Mouse (Mus musculus) olfactory bulb, adult 2 months (tissue): Measurements from ENCODE around the gene Tmem17. TPM values are rescaled to one million over a fixed set of nuclear protein-coding genes. Genes with fewer than 3 reads are reported as not detected.

ENCODE experiments used
- H3K27ac ChIP-seq: fragments of 200-500 bp; 2 replicates; pipeline ENCODE4 v1.5.1; 2012; ENCODE audit warnings: low read depth, low read length; ENCODE audit not compliant: insufficient read depth
- H3K4me1 ChIP-seq: fragments of 200-500 bp; 2 replicates; pipeline ENCODE4 v1.6.1; 2012; ENCODE audit warnings: low read length; ENCODE audit not compliant: control insufficient read depth, insufficient read depth
- H3K4me3 ChIP-seq: fragments of 200-500 bp; 2 replicates; pipeline ENCODE4 v1.5.1; 2012; ENCODE audit warnings: mild to moderate bottlenecking, low read depth, low read length, moderate library complexity; ENCODE audit not compliant: insufficient read depth
- CTCF ChIP-seq: fragments of 200-500 bp; IDR thresholded peaks from 2 replicates; pipeline ENCODE4 v1.5.1; 2012; ENCODE audit warnings: low read depth, mild to moderate bottlenecking, low read length, moderate library complexity; ENCODE audit not compliant: insufficient read depth
- POLR2A ChIP-seq: fragments of 200-500 bp; IDR thresholded peaks from 2 replicates; pipeline ENCODE4 v1.6.1; 2012; ENCODE audit warnings: mild to moderate bottlenecking, low read depth, low read length, moderate library complexity; ENCODE audit not compliant: insufficient read depth
- WGBS: fragments of 180-500 bp; shearing (Covaris S2); methylation state at CpG from one replicate; pipeline ENCODE4 v1.1.7; 2018; 5-methylcytosine and 5-hydroxymethylcytosine counted together
- polyA plus RNA-seq: library from polyadenylated mRNA; stranded (reverse); fragments of >200 nt; gene quantifications from 2 replicates; pipeline ENCODE4 v1.2.4, GENCODE M21; 2012; ENCODE audit warnings: low replicate concordance; ENCODE audit not compliant: missing spikeins, insufficient read depth, insufficient read length

Gene Tmem17
- not detected in 2 replicates for polyA plus RNA-seq

DNA sequence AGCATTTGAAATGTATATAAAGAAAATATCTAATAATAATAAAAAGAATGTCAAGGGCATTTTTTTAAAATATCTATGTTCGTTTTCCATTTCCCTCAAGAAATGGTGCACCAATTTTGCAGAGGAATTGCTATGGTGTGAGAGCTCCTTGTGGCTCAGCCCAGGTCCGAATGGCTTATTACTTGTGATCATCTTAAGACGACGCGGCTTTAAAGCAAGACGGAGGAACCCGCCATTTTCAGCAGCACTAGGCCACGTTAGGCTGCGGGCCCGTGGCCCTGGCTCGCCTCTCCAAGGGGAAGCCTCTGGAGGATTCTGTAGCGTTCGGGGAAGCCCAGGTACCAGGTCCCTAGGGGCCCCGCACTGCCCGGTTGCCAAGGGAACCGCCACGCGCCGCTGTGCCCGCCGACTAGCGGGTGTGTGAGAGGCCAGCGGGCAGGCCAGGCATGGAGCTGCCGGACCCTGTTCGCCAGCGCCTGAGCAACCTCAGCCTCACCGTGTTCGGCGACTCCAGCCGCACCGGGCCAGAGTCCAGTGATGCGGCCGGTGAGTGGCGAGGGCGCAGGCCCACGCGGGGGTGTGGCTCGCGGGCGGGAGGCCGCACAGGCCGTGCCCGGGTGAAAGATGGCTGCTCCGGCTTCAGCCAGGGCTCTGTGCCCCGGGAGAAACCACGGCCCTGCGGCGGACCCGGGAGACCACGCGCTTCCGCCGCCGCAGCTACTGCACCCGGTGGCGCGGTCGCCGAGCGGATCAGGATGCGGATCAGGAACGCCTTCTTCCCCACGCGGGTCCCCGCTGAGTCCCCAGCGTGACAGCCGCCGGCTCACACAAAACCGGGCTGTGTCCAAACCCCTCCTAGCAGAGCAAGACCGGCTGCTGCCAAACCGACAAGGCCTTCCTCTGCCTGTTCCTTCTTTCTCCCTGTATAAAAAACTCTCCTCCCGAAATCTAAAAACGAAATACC lies at the start of gene Tmem17:
Gene Tmem17 (plus strand): TSS at position 51 of the 964 bp plus-strand sequence.
- WGBS: under 1% methylated on average over 73 of the region's 73 CpGs
- Histone ChIP-seq H3K4me1 (no peaks in the 10 kb centered on the region), H3K27ac (peak within 1 kb of the TSS; percentile 97), H3K4me3 (peak within 1 kb of the TSS; percentile 74)
- TF ChIP-seq CTCF (no peak), POLR2A (peak; percentile 30; the same call in 1 of the 2 replicates)

DNA sequence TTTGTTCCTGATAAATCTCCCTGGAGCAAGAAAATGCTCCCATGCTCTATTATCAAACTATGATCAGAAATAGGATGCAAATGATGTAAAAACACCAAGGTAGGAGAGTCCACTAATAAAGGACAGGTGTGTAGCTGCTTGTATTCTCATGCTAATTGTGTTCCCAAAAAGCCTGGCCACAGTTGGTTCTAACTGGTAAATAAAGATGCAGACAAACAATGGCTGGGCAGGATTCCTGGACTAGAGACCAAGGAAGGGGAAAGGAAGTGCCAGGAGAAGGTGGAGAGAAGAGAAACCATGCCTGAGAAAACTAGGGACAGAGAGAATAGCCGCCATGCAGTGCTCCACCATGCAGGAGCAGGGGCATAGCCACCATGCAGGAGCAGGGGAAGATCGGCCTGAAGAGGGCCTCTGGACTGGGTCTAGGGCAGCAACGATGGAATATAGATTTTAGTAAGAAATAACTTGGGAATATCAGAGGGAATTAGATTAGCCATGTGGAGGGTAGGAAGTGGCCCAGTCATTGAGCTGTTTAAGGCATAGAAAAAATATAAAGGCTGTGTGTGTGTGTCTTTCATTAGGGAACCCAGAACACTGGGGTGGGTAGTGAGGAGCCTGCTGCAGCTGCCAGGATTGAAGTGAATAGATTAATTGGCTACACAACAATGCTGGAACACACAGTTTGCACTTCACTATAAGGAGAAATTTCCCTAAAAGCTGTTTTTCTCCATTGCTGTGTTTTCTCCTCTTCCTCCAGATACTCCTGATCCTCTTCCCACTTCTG lies 31.9 kb upstream of the Tmem17 start:
- WGBS: 65% methylated on average over 3 of the region's 3 CpGs
- Histone ChIP-seq H3K4me1 (no peaks in the 10 kb centered on the region), H3K4me3 (no peak overlapping the region), H3K27ac (no peak overlapping the region)
- TF ChIP-seq POLR2A: no peak
- no peak for TF ChIP-seq CTCF

DNA sequence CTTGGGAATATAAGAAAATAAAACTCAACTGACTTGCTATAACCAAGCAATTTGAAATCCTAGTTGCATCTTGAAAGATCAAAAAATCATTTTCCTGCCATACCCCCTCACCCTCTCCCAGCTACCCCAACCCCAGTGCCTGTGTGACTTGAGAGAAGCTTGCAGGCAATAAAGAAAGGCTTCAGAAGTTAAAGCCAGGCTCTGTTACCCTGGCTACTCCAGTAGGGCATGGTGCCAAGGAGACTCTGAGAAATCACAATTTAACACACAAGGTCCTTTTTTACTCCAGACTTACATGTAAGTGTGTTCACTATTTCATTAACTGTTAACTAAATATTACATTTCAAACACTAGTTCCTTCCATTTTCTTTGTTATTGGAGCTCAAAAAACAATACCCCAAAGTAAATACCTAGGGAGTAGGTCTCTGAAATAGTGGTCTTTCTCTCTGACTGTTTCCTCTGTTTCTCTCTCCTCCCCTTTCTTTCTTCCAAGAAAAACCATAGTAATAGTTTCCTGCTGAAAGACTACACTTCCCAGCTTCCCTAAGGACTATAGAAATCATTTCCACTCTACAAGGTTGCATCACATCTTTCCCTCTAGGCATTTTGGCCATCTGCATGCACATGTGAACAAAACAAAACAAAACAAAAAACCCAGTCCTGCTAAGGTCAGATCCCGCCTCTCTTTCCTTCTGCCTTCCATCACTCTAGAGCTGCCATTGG lies 30.1 kb upstream of the Tmem17 start:
- no peak for TF ChIP-seq CTCF
- TF ChIP-seq POLR2A: no peak
- WGBS: 97% methylated on average over 1 of the region's 1 CpGs
- Histone ChIP-seq H3K4me1 (no peaks in the 10 kb centered on the region), H3K27ac (no peak overlapping the region), H3K4me3 (no peak overlapping the region)

DNA sequence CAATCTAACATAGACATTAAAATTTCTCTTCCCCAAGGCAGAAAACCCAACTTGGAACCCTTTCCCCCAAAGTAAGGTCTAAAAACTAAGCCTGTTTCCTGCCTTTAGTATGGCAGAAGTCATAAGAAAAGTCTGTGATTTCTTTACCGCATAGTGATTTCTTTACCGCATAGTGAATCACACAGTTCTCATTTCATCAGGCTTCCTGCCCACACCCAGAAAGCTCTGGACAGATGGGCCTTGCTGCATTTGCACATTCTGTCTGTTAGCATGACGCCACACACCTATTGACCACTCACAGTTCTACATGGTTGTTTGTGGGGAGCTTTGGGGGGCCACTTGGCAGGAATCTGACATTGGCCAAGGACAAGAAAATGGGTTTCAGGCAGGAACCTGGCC lies 29.5 kb upstream of the Tmem17 start:
- no peak for TF ChIP-seq CTCF
- TF ChIP-seq POLR2A: no peak
- Histone ChIP-seq H3K4me3 (no peak overlapping the region), H3K27ac (no peak overlapping the region), H3K4me1 (no peaks in the 10 kb centered on the region)
- WGBS: 93% methylated on average over 3 of the region's 3 CpGs

DNA sequence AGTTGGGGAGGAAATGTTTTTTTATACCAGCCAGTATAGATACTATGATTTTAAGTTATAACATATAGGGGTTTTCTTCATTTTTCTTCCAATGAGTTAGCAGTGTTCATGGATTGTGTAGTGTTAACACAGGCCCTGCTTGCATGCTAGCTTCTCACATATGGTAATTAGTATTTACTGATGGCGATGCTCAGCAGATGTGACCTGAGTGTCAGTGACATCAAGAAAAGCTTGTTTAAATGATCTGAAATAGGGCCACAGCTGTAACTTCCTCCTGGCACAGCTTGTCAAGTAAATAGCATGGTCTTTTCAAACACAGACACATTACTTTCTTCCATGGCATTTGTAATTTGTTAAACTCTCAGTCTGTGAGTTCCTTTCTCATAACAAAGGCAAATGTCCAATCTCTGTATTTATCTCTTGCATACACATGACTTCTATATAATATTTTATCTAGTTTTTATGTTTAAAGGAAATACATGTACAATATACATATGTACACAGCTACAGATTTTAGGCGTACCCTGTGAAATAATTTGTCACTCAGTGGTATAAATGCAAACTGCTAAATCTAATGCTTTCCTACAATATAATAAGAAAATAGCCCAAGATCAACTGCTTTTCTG lies 18.1 kb upstream of the Tmem17 start:
- TF ChIP-seq CTCF (no peak), POLR2A (no peak)
- no peak overlapping the region for H3K27ac ChIP-seq
- no peaks in the 10 kb centered on the region for H3K4me1 ChIP-seq
- no peak overlapping the region for H3K4me3 ChIP-seq
- 62% methylated on average over 2 of the region's 2 CpGs for WGBS

DNA sequence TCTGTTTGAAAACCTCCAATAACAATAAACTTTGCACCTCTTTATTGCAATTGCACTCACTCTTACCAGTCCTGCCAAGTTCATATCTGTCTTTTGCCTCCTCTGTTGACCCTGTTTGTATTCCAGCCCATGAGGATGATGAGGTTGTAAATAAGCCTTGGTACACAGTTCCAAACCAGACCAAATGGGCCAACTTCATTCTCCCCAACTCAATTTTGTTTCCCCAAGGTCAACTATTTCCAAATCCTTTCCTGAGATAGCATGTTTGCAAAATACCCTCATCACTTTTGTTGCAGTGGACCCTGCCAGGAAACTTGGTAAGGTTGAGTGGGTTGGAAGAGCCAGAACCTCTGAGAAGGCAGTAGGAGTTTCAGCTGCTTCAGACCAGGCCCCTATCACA lies 16.9 kb upstream of the Tmem17 start:
- Histone ChIP-seq H3K4me3 (no peak overlapping the region), H3K4me1 (no peaks in the 10 kb centered on the region), H3K27ac (no peak overlapping the region)
- no peak for TF ChIP-seq POLR2A
- TF ChIP-seq CTCF: no peak

DNA sequence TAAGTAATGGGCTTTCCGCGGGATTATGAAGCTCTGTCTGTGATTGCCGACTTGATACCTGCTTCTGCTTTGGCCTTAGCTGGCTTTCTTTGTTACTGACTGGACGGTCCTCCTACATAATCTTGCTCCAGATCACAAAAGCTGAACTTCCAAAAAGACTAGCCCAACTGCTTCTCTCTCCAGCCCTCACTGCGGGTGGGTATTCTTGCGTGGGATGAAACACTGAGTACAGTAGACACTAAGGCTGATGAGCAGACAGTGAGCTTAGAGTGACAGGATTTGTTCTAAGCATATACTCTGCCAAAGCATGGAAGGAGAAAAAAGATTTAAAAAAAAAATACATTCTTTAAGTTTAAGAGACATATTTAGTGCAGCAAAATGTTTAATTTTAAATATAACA lies 12.5 kb upstream of the Tmem17 start:
- no peak overlapping the region for H3K27ac ChIP-seq
- no peaks in the 10 kb centered on the region for H3K4me1 ChIP-seq
- 62% methylated on average over 6 of the region's 6 CpGs for WGBS
- no peak overlapping the region for H3K4me3 ChIP-seq
- no peak for TF ChIP-seq POLR2A
- no peak for TF ChIP-seq CTCF

DNA sequence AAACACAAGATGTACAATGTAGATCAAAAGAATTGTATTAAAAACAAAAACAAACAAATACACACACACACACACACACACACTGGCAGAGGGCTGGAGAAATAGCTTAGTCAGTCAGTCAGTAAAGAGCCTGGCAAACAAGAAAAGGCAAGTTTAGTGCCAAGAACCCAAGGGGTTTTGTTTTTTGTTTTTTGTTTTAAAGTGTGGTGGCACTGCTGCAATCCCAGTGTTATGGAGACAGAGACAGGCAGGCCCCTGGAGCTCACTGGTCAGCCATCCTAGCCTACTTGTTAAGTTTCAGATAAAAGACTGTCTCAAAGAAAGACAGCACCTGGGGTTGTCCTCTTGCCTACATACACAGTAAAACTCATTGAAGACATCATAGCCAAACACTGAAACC lies 12.0 kb upstream of the Tmem17 start:
- Histone ChIP-seq H3K4me3 (no peak overlapping the region), H3K4me1 (no peaks in the 10 kb centered on the region), H3K27ac (no peak overlapping the region)
- TF ChIP-seq POLR2A (no peak), CTCF (no peak)
